Mouse (Mus musculus) lung, adult 2 months (tissue): ENCODE measurements around the gene Cped1.

Source experiments
- CTCF ChIP-seq: fragments of 200-500 bp; IDR thresholded peaks from 2 replicates; pipeline ENCODE4 v1.5.1; 2011; ENCODE audit warnings: mild to moderate bottlenecking, low read length, control low read depth; ENCODE audit not compliant: insufficient read depth
- POLR2A ChIP-seq: fragments of 200-500 bp; IDR thresholded peaks from 2 replicates; pipeline ENCODE4 v1.6.1; 2011; ENCODE audit warnings: low read depth, mild to moderate bottlenecking, control low read depth, low read length, borderline replicate concordance; ENCODE audit errors: extremely low read depth

DNA sequence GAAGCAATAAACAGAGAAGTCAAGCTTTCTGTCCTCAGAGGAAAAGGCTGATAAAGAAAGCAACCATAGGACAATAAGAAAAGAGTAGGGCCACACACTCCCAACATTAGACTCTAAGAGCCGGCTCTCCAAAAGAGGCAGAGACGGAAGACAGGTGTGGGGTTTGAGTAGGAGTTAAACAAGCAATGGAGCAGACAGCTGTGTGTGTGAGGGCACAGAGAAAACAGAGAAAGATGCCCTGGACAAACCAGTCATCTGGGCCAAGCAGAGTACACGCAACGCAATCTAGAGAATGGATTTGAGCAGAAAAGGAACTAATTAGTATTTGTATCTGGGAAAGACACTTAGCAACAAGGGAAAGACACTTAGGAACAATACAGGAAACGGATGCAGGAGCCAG, 227.5 kb downstream of the Cped1 start:
- no peak for TF ChIP-seq CTCF
- no peak for TF ChIP-seq POLR2A
